Mouse (Mus musculus) liver, embryonic 15.5 days (tissue): Measurements from ENCODE around the gene Vegfa. TPM values are rescaled to one million over a fixed set of nuclear protein-coding genes. Genes with fewer than 3 reads are reported as not detected.

ENCODE experiments used
- ATAC-seq: fragments of 200-750 bp; cut with Nextera tagmentation; 2 replicates; pipeline ENCODE4 v1.8.0; 2017; ENCODE audit warnings: moderate number of reproducible peaks, mild to moderate bottlenecking, moderate library complexity; ENCODE audit not compliant: insufficient read depth
- H3K27ac ChIP-seq: fragments of 300-500 bp; sonication (generic); replicated peaks from 2 replicates; pipeline ENCODE4 v1.5.1; 2015; ENCODE audit warnings: mild to moderate bottlenecking, inconsistent platforms
- H3K27me3 ChIP-seq: fragments of 300-500 bp; sonication (generic); 2 replicates; pipeline ENCODE4 v1.6.1; 2015; ENCODE audit warnings: mild to moderate bottlenecking, inconsistent platforms
- H3K36me3 ChIP-seq: fragments of 300-500 bp; sonication (generic); replicated peaks from 2 replicates; pipeline ENCODE4 v1.6.1; 2015; ENCODE audit warnings: moderate library complexity, mild to moderate bottlenecking, inconsistent platforms
- H3K4me1 ChIP-seq: fragments of 300-500 bp; sonication (generic); replicated peaks from 2 replicates; pipeline ENCODE4 v1.6.1; 2015; ENCODE audit warnings: inconsistent platforms
- H3K4me2 ChIP-seq: fragments of 300-500 bp; sonication (generic); 2 replicates; pipeline ENCODE4 v1.6.1; 2015; ENCODE audit warnings: moderate library complexity, mild to moderate bottlenecking, inconsistent platforms
- H3K4me3 ChIP-seq: fragments of 300-500 bp; sonication (generic); replicated peaks from 2 replicates; pipeline ENCODE4 v1.5.1; 2015; ENCODE audit warnings: mild to moderate bottlenecking, inconsistent platforms
- H3K9ac ChIP-seq: fragments of 300-500 bp; sonication (generic); 2 replicates; pipeline ENCODE4 v1.6.1; 2015; ENCODE audit warnings: moderate library complexity, mild to moderate bottlenecking, inconsistent platforms
- H3K9me3 ChIP-seq: fragments of 300-500 bp; sonication (generic); replicated peaks from 2 replicates; pipeline ENCODE4 v1.6.1; 2016; ENCODE audit warnings: inconsistent platforms
- WGBS: fragments of 180-500 bp; shearing (Covaris S2); methylation state at CpG from one replicate; pipeline ENCODE4 v1.1.7; 2015; ENCODE audit warnings: mixed read lengths; ENCODE audit not compliant: insufficient replicate concordance; 5-methylcytosine and 5-hydroxymethylcytosine counted together
- polyA plus RNA-seq: library from polyadenylated mRNA; unstranded; fragments of >200 nt; fragmentation: Nextera tagmentation; extraction: Ambion mirVana; gene quantifications from 2 replicates; pipeline ENCODE4 v1.2.1, GENCODE M21; 2015

Vegfa gene
- polyA plus RNA-seq, 1 experiment from 2014 or later, result 1.2 TPM

DNA sequence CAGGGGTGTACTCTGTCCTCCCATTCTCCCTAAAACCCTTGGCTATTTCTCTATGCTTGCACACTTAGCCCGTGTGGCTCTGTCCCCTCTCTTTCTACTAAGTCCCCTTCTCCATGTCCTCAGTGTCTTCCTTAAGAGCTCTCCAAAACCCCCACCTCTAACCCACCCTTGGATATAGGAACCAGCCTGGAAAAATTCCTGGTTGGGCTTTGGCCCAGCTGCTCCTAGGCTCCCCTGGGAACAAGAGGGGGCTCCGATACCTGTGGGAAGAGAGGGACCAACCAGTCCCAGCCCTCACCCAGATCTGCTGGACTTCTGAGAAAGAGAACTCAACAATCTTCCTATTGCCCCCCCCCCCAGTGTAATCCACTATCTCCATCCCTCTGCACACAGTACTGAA is 1.4 kb upstream of the Vegfa start:
- no peak overlapping the region for H3K4me3 ChIP-seq
- ATAC-seq, result no peak
- H3K27me3 ChIP-seq, result peaks cover 13% of the 10 kb centered on the region
- 54% methylated on average over 2 of the region's 2 CpGs for WGBS
- H3K4me1 ChIP-seq, result peaks cover 59% of the 10 kb centered on the region
- no peaks in the 10 kb centered on the region for H3K36me3 ChIP-seq
- H3K4me2 ChIP-seq, result no peak overlapping the region
- H3K9ac ChIP-seq, result no peak overlapping the region
- H3K27ac ChIP-seq, result no peak overlapping the region
- H3K9me3 ChIP-seq, result no peaks in the 10 kb centered on the region

DNA sequence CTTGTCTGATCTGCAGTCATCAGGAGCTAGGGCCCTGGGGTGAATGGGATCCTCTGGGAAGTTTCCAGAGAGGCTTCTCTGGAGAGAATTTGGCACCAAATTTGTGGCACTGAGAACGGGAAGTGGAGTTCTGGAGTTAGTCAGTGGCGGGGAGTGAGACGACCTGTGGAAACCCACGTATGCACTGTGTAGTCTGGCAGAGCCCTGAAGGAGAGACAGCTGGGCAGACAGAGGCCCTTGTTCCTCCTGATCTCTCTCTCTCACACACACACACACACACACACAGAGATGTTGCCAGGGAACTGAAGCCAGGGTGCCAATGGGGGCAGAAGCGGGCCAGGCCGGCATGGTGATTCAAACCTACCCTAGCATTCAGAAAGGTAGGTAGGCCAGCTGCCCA is 953 bp upstream of the Vegfa start:
- Histone ChIP-seq H3K36me3 (no peaks in the 10 kb centered on the region), H3K27ac (no peak overlapping the region), H3K27me3 (peaks cover 13% of the 10 kb centered on the region), H3K9ac (no peak overlapping the region), H3K4me2 (peak overlapping the region; percentile 95), H3K9me3 (no peaks in the 10 kb centered on the region), H3K4me1 (peaks cover 64% of the 10 kb centered on the region), H3K4me3 (0 out of 2 replicates have a peak overlapping the region, but pooled peaks have one; percentile 81)
- 54% methylated on average over 6 of the region's 6 CpGs for WGBS
- ATAC-seq, result no peak

DNA sequence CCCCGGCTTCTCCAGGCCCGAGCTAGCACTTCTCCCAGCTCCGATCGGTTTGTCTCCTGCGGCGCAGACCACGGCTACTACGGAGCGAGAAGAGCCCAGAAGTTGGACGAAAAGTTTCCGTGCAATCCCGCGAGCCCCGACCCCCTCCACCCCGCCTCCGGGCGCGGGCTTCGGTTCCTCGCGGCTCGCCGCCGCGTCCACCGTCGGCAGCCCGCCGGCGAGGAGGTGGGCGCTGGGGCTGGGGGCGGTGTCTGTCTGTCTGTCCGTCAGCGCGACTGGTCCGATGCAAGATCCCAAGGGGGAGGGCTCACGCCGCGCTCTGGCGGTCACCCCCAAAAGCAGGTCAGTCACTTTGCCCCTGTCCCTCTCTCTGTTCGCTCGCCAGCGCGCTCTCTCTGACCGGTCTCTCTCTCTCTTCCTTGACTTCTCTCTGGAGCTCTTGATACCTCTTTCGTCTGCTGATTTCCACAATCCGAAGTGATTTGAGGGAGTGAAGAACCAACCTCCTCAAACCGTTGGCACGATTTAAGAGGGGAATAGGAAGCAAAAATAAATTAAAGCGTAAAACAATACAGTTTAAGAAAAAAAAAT is 453 bp downstream of the Vegfa start:
- Histone ChIP-seq H3K27me3 (peaks cover 13% of the 10 kb centered on the region), H3K4me2 (peak overlapping the region; percentile 95), H3K4me3 (peak overlapping the region; percentile 81), H3K4me1 (peaks cover 76% of the 10 kb centered on the region), H3K9ac (peak overlapping the region; percentile 79), H3K27ac (peak overlapping the region; percentile 85), H3K9me3 (no peaks in the 10 kb centered on the region), H3K36me3 (peaks cover 7% of the 10 kb centered on the region; the same call in 1 of the 2 replicates)
- WGBS, result under 1% methylated on average over 47 of the region's 50 CpGs
- ATAC-seq, result peak; percentile 35

DNA sequence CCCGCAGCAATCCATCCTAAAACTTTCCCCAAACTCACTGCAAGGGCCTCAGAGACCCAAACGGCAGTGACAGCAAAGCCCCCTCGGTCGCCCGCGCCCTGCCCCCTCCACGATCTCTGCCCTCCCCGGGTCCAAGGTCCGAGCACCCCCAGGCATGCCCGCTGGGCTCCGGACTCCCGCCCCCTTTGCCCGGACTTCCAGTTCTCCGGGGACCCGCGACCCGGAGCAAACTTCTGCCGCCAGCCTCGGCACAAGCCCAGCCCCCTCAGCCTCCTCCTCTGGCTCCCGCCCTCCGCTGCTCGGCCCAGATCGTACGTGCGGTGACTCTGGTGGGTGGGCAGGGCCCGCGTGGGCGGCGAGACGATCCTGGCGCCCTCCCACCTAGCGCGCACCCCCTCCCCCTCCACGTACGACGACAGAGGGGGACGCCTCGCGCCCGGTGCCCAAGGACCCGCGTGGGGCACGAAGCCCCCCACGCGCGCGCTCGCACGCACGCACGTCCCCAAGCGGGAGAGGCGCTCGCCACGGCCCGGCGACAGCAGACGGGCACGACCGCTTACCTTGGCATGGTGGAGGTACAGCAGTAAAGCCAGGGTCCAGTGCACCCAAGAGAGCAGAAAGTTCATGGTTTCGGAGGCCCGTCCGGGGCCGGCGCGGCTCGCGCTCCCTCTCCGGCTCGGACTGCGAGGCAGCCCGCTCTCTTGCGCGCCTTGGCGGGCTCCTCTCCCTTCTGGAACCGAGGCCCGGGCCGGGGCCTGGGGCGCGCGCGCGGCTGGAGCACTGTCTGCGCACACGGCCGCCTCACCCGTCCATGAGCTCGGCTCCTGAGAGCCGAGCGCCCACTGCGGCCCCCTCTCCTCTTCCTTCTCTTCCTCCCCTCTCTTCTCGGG is 1.2 kb downstream of the Vegfa start:
- Histone ChIP-seq H3K4me3 (peak overlapping the region; percentile 81), H3K4me1 (peaks cover 83% of the 10 kb centered on the region), H3K27me3 (peaks cover 13% of the 10 kb centered on the region), H3K36me3 (peaks cover 13% of the 10 kb centered on the region; the same call in 1 of the 2 replicates), H3K9me3 (no peaks in the 10 kb centered on the region), H3K4me2 (peak overlapping the region; percentile 95), H3K9ac (peak overlapping the region; percentile 79), H3K27ac (peak overlapping the region; percentile 85)
- peak; percentile 68 for ATAC-seq
- WGBS, result 0% methylated on average over 92 of the region's 92 CpGs

DNA sequence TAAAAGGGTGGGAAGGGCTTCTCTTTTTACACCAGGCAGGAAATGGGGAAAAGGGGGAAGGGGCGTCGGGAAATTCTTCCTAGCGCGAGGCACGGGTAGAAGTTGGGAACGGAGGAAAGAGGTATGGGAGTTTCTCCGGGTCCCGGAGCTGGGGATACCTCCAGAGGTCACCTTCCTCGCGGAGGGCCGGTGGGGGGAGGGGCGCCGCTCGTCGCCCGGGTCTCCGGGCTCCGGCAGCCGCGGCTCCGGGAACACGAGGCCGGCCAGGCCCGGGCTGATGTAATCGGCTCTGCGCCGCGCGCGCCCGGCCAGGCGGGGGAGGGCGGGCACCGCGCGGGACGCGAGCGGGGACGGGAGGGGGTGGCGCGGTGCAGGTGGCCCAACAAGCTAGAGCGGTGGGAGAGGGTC is 1.8 kb downstream of the Vegfa start:
- Histone ChIP-seq H3K36me3 (peaks cover 18% of the 10 kb centered on the region; the same call in 1 of the 2 replicates), H3K9ac (peak overlapping the region; percentile 79), H3K4me3 (peak overlapping the region; percentile 81), H3K4me1 (peaks cover 85% of the 10 kb centered on the region), H3K4me2 (peak overlapping the region; percentile 95), H3K27me3 (peaks cover 13% of the 10 kb centered on the region), H3K9me3 (no peaks in the 10 kb centered on the region), H3K27ac (peak overlapping the region; percentile 85)
- peak; percentile 43; the same call in 1 of the 2 replicates for ATAC-seq
- WGBS, result under 1% methylated on average over 41 of the region's 43 CpGs

DNA sequence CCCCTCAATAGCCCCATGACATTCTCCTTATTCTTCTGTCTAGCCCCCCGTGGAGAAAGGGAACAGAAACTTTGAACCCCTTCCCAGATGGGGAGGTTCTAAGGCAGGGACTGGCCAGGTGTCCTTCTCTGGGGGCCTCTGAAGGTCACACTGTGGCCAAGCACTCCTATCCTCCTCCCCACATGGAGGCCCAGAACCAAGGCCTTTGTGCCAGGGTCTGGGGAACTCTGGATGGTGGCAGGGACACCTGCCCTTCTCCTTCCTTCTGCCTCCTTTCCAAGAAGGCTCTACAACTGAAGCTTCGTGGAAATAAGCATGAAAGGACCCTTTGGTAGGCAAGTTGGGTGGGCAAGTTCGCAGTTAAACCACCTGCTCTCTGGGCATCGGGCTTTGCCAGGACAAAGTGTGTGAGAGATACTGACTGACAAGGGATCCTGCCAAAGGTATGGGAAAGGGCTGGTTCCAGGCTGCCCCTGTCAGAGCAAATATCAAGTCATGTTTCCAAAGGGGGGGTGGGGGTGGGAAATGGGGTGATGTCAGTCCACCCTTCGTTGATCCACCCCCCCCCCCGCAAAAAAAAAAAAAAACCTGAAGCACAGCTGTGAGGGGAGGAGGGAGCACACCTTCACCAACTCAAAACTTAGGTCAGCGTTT is 2.5 kb downstream of the Vegfa start:
- H3K36me3 ChIP-seq, result peaks cover 24% of the 10 kb centered on the region; the same call in 1 of the 2 replicates
- H3K4me1 ChIP-seq, result peaks cover 85% of the 10 kb centered on the region
- WGBS, result 19% methylated on average over 7 of the region's 7 CpGs
- H3K27me3 ChIP-seq, result peaks cover 13% of the 10 kb centered on the region
- H3K4me2 ChIP-seq, result peak overlapping the region; percentile 95
- peak overlapping the region; percentile 79 for H3K9ac ChIP-seq
- peak overlapping the region; percentile 85 for H3K27ac ChIP-seq
- peak overlapping the region; percentile 81 for H3K4me3 ChIP-seq
- no peak for ATAC-seq
- no peaks in the 10 kb centered on the region for H3K9me3 ChIP-seq

DNA sequence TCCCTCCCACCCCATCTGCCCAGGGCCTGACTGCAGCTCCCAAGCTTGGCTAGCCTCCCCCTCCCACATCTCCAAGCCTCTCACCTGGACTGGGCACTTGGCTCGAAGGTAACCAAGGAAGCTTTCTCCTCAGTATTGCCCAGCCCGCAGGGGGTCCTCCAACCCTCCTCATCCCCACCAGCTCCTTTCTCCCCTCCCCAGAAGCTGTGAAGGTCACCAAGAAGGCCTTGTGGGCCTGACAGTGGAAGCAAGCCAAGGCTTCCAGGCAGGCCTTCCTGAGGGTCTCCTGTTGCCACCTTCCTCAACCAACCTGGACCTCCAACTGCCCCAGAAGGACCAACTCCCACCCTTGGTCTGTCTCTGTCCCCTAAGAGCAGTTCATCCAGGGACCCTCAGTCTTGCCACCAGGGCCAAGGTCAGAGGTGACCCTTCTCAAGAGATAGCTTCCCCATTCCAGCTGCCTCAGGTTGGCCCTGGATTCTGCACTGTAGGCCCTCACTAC is 3.1 kb downstream of the Vegfa start:
- peaks cover 13% of the 10 kb centered on the region for H3K27me3 ChIP-seq
- 51% methylated on average over 2 of the region's 2 CpGs for WGBS
- peak overlapping the region; percentile 95 for H3K4me2 ChIP-seq
- peak overlapping the region; percentile 81 for H3K4me3 ChIP-seq
- H3K9ac ChIP-seq, result peak overlapping the region; percentile 79
- ATAC-seq, result no peak
- peaks cover 81% of the 10 kb centered on the region for H3K4me1 ChIP-seq
- peaks cover 30% of the 10 kb centered on the region for H3K36me3 ChIP-seq
- peak overlapping the region; percentile 85 for H3K27ac ChIP-seq
- H3K9me3 ChIP-seq, result no peaks in the 10 kb centered on the region

DNA sequence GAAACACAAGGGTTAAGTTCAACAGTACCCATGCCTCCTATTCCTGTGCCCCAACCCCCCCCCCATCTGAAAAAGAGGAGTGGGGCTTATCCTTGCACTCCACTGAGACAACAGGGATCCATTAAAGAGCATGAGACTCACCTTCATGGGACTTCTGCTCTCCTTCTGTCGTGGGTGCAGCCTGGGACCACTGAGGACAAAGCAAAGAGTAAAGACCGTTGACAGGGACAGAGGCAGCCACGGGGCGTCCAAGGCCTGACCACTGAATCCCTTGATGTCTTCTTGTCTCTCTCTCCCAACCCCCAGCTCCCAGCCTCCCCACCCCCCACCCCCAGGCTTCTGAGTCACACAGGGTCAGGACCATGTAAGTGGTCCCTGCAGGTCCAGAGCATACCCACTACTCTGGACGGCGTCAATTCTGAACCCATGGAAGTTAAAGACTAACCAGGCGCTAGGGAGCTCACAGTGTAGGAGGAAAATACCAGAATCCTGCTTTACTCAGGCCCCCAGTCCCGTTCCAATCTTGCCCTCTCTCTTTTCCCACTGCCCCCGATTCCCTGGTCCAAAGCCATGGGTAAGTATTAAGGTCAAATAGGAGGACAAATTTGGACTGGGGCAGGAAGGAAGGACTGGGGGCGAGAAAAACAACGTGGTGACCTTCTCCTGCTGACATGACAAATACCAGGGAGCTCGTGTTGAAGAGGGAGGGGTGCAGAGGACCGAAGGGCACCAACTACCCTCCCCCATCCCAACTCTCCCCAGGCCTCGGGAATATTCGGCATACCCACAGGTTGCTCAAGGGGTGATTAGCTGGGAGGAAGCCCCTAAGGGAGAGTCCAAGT is 3.7 kb downstream of the Vegfa start:
- peaks cover 37% of the 10 kb centered on the region for H3K36me3 ChIP-seq
- H3K27me3 ChIP-seq, result peaks cover 8% of the 10 kb centered on the region
- H3K27ac ChIP-seq, result peak overlapping the region; percentile 85
- H3K4me1 ChIP-seq, result peaks cover 74% of the 10 kb centered on the region
- no peak for ATAC-seq
- H3K9ac ChIP-seq, result peak overlapping the region; percentile 79
- H3K9me3 ChIP-seq, result no peaks in the 10 kb centered on the region
- peak overlapping the region; percentile 81 for H3K4me3 ChIP-seq
- WGBS, result 40% methylated on average over 15 of the region's 15 CpGs
- peak overlapping the region; percentile 95 for H3K4me2 ChIP-seq

DNA sequence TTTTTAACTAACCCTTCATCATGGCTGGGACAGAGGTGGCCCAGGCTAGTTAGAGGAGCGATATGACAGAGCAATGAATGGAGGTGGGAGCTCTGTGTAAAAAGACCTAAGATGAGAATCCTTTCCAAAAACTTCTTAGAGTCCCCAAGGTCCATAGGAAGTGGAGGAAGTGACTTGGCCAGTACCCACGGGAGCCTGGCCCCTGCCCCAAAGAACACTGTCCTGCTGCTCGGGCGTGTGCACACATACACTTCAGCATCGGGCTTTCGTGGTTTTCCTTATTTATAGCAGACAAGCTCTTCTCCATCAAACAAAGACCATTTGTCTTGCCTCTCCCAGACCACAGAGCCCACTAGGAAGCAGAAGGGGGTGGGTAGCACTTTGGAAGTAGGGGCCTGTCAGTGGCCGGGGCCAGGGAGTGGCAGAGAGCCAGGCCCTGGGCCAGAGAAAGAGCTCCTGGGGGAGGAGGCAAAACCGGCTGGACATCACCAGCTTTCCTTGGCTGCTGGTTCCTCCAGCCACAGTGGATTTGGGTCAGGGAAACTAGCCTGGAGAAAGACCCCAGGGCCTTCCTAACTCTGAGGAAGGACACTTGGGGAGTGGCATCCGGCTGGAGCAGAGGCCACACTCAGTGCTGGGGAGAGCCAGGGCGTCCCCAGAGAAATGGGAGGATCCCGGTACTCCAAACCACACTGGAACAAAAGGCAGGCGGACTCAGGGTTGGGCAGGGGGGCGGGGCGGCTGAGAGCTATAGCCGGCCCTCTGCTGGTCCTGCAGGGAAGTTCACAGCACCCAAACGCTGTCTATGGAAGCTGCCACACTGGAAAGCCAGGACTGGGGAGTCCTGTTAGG is 4.9 kb downstream of the Vegfa start:
- no peak for ATAC-seq
- Histone ChIP-seq H3K27ac (peak overlapping the region; percentile 85), H3K27me3 (no peaks in the 10 kb centered on the region), H3K4me3 (peak overlapping the region; percentile 10; the same call in 1 of the 2 replicates), H3K36me3 (peaks cover 48% of the 10 kb centered on the region), H3K4me1 (peaks cover 63% of the 10 kb centered on the region), H3K9me3 (no peaks in the 10 kb centered on the region), H3K4me2 (peak overlapping the region; percentile 95), H3K9ac (no peak overlapping the region)
- 27% methylated on average over 16 of the region's 16 CpGs for WGBS
